Comparison of ENCODE assay signal across 8 mouse cellular contexts in the genomic region with DNA sequence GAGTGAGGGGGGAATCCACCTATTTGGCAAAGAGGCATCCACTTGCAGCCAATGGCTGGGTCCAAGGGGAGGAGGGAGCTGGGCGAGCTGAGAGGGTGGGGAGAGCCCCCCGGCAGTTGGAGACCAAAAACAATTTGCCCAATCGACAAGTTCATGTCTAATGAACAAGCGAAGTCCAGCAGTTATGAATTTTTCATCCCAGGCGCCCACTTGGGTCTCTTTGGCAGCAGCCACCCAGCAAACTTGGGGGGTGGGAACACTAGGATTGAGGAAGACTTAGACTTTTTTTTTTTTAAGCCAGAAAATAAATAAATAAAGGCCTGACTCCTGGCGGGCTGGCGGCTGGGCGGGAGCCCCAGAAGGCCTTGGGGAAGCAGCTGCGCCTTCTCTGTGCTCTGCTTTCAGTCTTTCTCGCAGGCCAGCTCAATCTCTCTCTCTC. TPM values are rescaled to one million over a fixed set of nuclear protein-coding genes. Genes with fewer than 3 reads are reported as not detected.
DNase-seq lines count a peak whose midpoint lies in the region; ATAC-seq lines count a peak whose summit lies in the region.

No protein-coding gene starts in this region.

- ATAC-seq in heart, embryonic 11.5 days (replicated peaks; ENCODE audit: insufficient number of reproducible peaks, low FRiP score, low TSS enrichment) = no peak
- ATAC-seq in neural tube, embryonic 15.5 days (ENCODE audit: low FRiP score) = peak; percentile 74; the same call in 1 of the 2 replicates

- peaks cover 97% of the 10 kb centered on the region for H3K27me3 ChIP-seq in heart, embryonic 11.5 days (ENCODE audit: control insufficient read depth, insufficient read depth, low read length)
- peaks cover 74% of the 10 kb centered on the region for H3K27me3 ChIP-seq in neural tube, embryonic 15.5 days (replicated peaks)

- DNase-seq in adrenal gland, postnatal 14 days = peak; percentile 40
- no peak for DNase-seq in adrenal gland, postnatal 25 days
- peak; percentile 49 to 67 for DNase-seq in urinary bladder, postnatal 36 days (ENCODE audit: low spot score in 2 of 2)
- DNase-seq in urinary bladder, postnatal 25 days (ENCODE audit: low spot score) = no peak
- DNase-seq in layer of hippocampus, postnatal 10 days (ENCODE audit: low spot score in 2 of 2) = peak; percentile 73 to 84
- no peak for DNase-seq in yolk sac, embryonic 10.5 days (ENCODE audit: low spot score)

- no peaks in the 10 kb centered on the region for H3K9me3 ChIP-seq in heart, embryonic 11.5 days (replicated peaks; ENCODE audit: control insufficient read depth, low read length)
- H3K9me3 ChIP-seq in neural tube, embryonic 15.5 days (replicated peaks) = no peaks in the 10 kb centered on the region

- 10% methylated on average over 10 of the region's 10 CpGs for WGBS in heart, embryonic 11.5 days (ENCODE audit: insufficient replicate concordance)
- 2% methylated on average over 10 of the region's 10 CpGs for WGBS in neural tube, embryonic 15.5 days

- H3K4me1 ChIP-seq in heart, embryonic 11.5 days (ENCODE audit: control insufficient read depth, insufficient read depth, low read length) = peaks cover 15% of the 10 kb centered on the region; the same call in 1 of the 2 replicates
- peaks cover 69% of the 10 kb centered on the region for H3K4me1 ChIP-seq in neural tube, embryonic 15.5 days

- H3K4me2 ChIP-seq in heart, embryonic 11.5 days = peak overlapping the region; percentile 45
- H3K4me2 ChIP-seq in neural tube, embryonic 15.5 days = peak overlapping the region; percentile 56

- no peak overlapping the region for H3K27ac ChIP-seq in heart, embryonic 11.5 days (ENCODE audit: low read depth, low read length)
- peak overlapping the region; percentile 90 for H3K27ac ChIP-seq in neural tube, embryonic 15.5 days (replicated peaks)

- no peak overlapping the region for H3K9ac ChIP-seq in heart, embryonic 11.5 days (ENCODE audit: low read depth, low read length)
- H3K9ac ChIP-seq in neural tube, embryonic 15.5 days (replicated peaks) = no peak overlapping the region

- no peaks in the 10 kb centered on the region for H3K36me3 ChIP-seq in heart, embryonic 11.5 days (ENCODE audit: control insufficient read depth, insufficient read depth, low read length)
- no peaks in the 10 kb centered on the region for H3K36me3 ChIP-seq in neural tube, embryonic 15.5 days

- H3K4me3 ChIP-seq in heart, embryonic 11.5 days (ENCODE audit: low read depth, low read length) = 0 out of 2 replicates have a peak overlapping the region, but pooled peaks have one; percentile 8
- H3K4me3 ChIP-seq in neural tube, embryonic 15.5 days (replicated peaks) = no peak overlapping the region; the same call in 1 of the 2 replicates

RNA-seq across cellular contexts. Expression of gene Nfix, which starts 25.7 kb away (rescaled TPM):
- total RNA-seq in adrenal gland, postnatal 14 days (2021) = 124 and 125 TPM in 2 replicates
- 87.7 and 111 TPM in 2 replicates for total RNA-seq in adrenal gland, postnatal 25 days (2021)
- polyA plus RNA-seq in heart, embryonic 11.5 days (2014; fragmentation: Nextera tagmentation; extraction: Ambion mirVana) = 6.1 and 7.6 TPM in 2 replicates
- total RNA-seq in layer of hippocampus, postnatal 10 days (2021) = 100 to 1,000 TPM; 607 to 678 TPM
- 60.3 and 70.5 TPM in 2 replicates for polyA plus RNA-seq in neural tube, embryonic 15.5 days (2015; fragmentation: Nextera tagmentation; extraction: Ambion mirVana)

RNA-seq across cellular contexts. Expression of gene Dand5, which starts 48.1 kb away (rescaled TPM):
- total RNA-seq in adrenal gland, postnatal 14 days (2021) = 7.1 and 7.4 TPM in 2 replicates
- 11.2 and 11.6 TPM in 2 replicates for total RNA-seq in adrenal gland, postnatal 25 days (2021)
- polyA plus RNA-seq in heart, embryonic 11.5 days (2014; fragmentation: Nextera tagmentation; extraction: Ambion mirVana) = 5.0 and 6.0 TPM in 2 replicates
- 1 to 10 TPM; 6.7 to 7.4 TPM for total RNA-seq in layer of hippocampus, postnatal 10 days (2021)
- 15.7 and 17.2 TPM in 2 replicates for polyA plus RNA-seq in neural tube, embryonic 15.5 days (2015; fragmentation: Nextera tagmentation; extraction: Ambion mirVana)

RNA-seq across cellular contexts. Expression of gene G430095P16Rik, which starts 51.7 kb away (rescaled TPM):
- 0.52 and 0.90 TPM in 2 replicates for total RNA-seq in adrenal gland, postnatal 14 days (2021)
- total RNA-seq in adrenal gland, postnatal 25 days (2021) = not detected in 2 replicates
- 3.4 and 5.4 TPM in 2 replicates for polyA plus RNA-seq in heart, embryonic 11.5 days (2014; fragmentation: Nextera tagmentation; extraction: Ambion mirVana)
- not detected for total RNA-seq in layer of hippocampus, postnatal 10 days (2021)
- 1.4 and 1.8 TPM in 2 replicates for polyA plus RNA-seq in neural tube, embryonic 15.5 days (2015; fragmentation: Nextera tagmentation; extraction: Ambion mirVana)

RNA-seq across cellular contexts. Expression of gene Gadd45gip1, which starts 56.8 kb away (rescaled TPM):
- total RNA-seq in adrenal gland, postnatal 14 days (2021) = 44.4 and 45.7 TPM in 2 replicates
- total RNA-seq in adrenal gland, postnatal 25 days (2021) = 55.1 and 59.9 TPM in 2 replicates
- polyA plus RNA-seq in heart, embryonic 11.5 days (2014; fragmentation: Nextera tagmentation; extraction: Ambion mirVana) = 51.5 and 52.2 TPM in 2 replicates
- 10 to 100 TPM; 18.6 to 19.8 TPM for total RNA-seq in layer of hippocampus, postnatal 10 days (2021)
- polyA plus RNA-seq in neural tube, embryonic 15.5 days (2015; fragmentation: Nextera tagmentation; extraction: Ambion mirVana) = 44.3 and 45.1 TPM in 2 replicates

Comparison
In these comparisons a context has a peak if more than half of its experiments do, and no peak if none do; other contexts are left out.
1. DNase-seq: peak in adrenal gland, postnatal 14 days (single experiment), urinary bladder, postnatal 36 days (2 of 2) and layer of hippocampus, postnatal 10 days (2 of 2); none in adrenal gland, postnatal 25 days (single experiment), urinary bladder, postnatal 25 days (single experiment) and yolk sac, embryonic 10.5 days (single experiment).